Mouse (Mus musculus): ENCODE measurements at regions not wholly inside any gene's neighbourhood (a gene's known extent, or its start where the extent isn't known, plus 50 kb on each side); places are given as distances from the start of the nearest gene placed in this dataset.

DNA sequence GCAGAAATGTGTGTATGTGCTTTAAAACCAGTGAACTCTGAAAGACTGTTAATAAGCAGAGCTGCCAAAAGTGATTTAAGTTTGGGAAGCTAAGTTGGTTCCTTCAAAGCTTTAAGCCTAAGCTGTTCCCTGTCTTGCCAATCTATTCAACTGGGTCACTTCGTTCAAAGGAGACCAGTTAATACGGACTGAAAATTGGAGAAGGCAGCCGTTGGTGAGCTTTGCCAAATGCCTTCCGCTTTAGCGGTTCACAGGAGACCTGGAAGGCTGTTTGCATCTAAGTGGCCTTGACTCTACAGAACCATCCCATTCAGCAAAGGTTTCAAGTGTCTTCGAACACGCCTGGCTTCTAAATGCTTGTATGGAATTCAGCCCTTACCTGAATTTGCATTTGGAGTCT, 68.2 kb upstream of the Mkln1 start:
- TF ChIP-seq POLR2A (IDR thresholded peaks at IDR 0.05; ENCODE audit: control insufficient read depth, extremely low read depth, insufficient read depth, low read length, poor library complexity) (no peak), CTCF (IDR thresholded peaks at IDR 0.05; ENCODE audit: borderline replicate concordance, control insufficient read depth, extremely low read depth, insufficient read depth, low read length, poor library complexity) (no peak)

Data from thymus, adult 2 months (tissue).